Mouse (Mus musculus) small intestine, adult 2 months (tissue): ENCODE data around the gene Shroom1.

Experiments used
- CTCF ChIP-seq: fragments of 200-500 bp; IDR thresholded peaks from 2 replicates; pipeline ENCODE4 v1.5.1; 2012; ENCODE audit warnings: low read depth, mild to moderate bottlenecking, control low read depth, inconsistent platforms, low read length, moderate library complexity, mixed read lengths; ENCODE audit not compliant: insufficient replicate concordance, insufficient read length; ENCODE audit errors: extremely low read depth
- POLR2A ChIP-seq: fragments of 200-500 bp; IDR thresholded peaks from 2 replicates; pipeline ENCODE4 v1.6.1; 2012; ENCODE audit warnings: low read depth, mild to moderate bottlenecking, control low read depth, inconsistent platforms, low read length, moderate library complexity

DNA sequence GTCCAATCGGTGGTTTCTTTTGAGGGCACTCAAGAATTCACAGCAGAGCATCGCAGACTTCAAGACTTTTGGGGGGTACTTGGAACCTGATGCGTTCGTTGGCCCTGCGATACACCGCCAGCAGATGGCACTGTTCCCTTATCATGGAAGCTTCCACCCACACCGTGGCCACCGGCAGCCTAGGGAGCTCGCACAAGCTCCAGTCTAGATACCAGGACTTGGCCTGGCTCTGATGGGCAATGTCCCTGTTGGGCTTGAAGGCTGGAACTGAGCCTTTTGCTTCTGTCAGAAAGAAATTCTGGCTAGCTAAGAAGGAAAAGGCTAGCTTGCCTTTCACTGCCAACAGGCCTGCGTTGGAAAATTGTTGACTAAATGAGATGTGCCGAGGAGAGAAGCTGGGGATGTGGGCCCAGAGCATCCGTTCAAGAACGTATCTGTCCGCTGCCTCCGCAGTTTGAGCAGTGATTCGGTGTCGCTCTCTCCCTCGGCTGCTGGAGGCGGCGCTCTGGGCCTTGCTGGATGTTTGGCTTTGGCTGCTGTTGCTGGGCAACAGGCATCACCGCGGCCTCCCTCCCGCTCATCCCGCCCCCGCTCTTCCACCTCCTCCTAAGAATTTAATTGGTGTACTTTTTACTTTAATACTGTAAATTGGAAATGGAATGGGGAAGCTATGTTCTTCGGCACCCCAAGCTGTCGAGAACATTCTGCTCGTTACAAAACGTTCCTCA, 13.1 kb downstream of the Shroom1 start, which contains the start of gene Gm9837:
- TF ChIP-seq POLR2A (no peak), CTCF (peak; percentile 95)
